In genomic region chr1:132540701-132541100, GRCm38 (mm10) we compare ENCODE assay signal across 13 mouse cellular contexts. TPM values are rescaled to one million over a fixed set of nuclear protein-coding genes. Genes with fewer than 3 reads are reported as not detected.
DNase-seq lines count a peak whose midpoint lies in the region; ATAC-seq and TF ChIP-seq lines count a peak whose summit lies in the region.
"Had no signal": no experiment of that assay in that cellular context is flagged by ENCODE, and none has a peak within 500 bp of the region (broad histone marks: within the 10 kb centered on the region; RNA-seq: fewer than 3 reads in every experiment).

No protein-coding gene starts in this region.

- H3K9ac ChIP-seq in heart, postnatal 0 days (replicated peaks; ENCODE audit: low read depth, low read length): no peak overlapping the region
- no peak overlapping the region for H3K9ac ChIP-seq in heart, adult 2 months (ENCODE audit: low read depth, low read length)
- H3K9ac ChIP-seq in embryonic facial prominence, embryonic 12.5 days: no peak overlapping the region
- H3K9ac ChIP-seq in hindbrain, embryonic 12.5 days: 0 out of 2 replicates have a peak overlapping the region, but pooled peaks have one; percentile 63
- no peak overlapping the region for H3K9ac ChIP-seq in midbrain, embryonic 14.5 days (replicated peaks; ENCODE audit: low read length)
- H3K9ac ChIP-seq: limb, embryonic 15.5 days had no signal

- H3K4me3 ChIP-seq in heart, postnatal 0 days (ENCODE audit: low read depth, low read length): no peak overlapping the region
- H3K4me3 ChIP-seq in heart, adult 2 months: no peak overlapping the region
- H3K4me3 ChIP-seq in embryonic facial prominence, embryonic 12.5 days: no peak overlapping the region
- H3K4me3 ChIP-seq in hindbrain, embryonic 12.5 days: peak overlapping the region; percentile 43
- peak overlapping the region; percentile 49 for H3K4me3 ChIP-seq in midbrain, embryonic 14.5 days (replicated peaks; ENCODE audit: low read depth, low read length)
- H3K4me3 ChIP-seq: limb, embryonic 15.5 days had no signal

- H3K9me3 ChIP-seq in heart, postnatal 0 days (replicated peaks; ENCODE audit: control insufficient read depth, low read length): no peaks in the 10 kb centered on the region
- H3K9me3 ChIP-seq in embryonic facial prominence, embryonic 12.5 days: no peaks in the 10 kb centered on the region
- no peaks in the 10 kb centered on the region for H3K9me3 ChIP-seq in hindbrain, embryonic 12.5 days (replicated peaks)
- H3K9me3 ChIP-seq in midbrain, embryonic 14.5 days (ENCODE audit: control insufficient read depth, low read length): no peaks in the 10 kb centered on the region
- H3K9me3 ChIP-seq: limb, embryonic 15.5 days had no signal

- no peak overlapping the region for H3K27ac ChIP-seq in heart, postnatal 0 days (ENCODE audit: low read depth)
- no peak overlapping the region for H3K27ac ChIP-seq in heart, adult 2 months
- H3K27ac ChIP-seq in embryonic facial prominence, embryonic 12.5 days: no peak overlapping the region
- H3K27ac ChIP-seq in hindbrain, embryonic 12.5 days: no peak overlapping the region
- H3K27ac ChIP-seq in midbrain, embryonic 14.5 days (replicated peaks; ENCODE audit: low read depth, low read length): no peak overlapping the region
- H3K27ac ChIP-seq: limb, embryonic 15.5 days had no signal

- H3K36me3 ChIP-seq in heart, postnatal 0 days (replicated peaks; ENCODE audit: control insufficient read depth, insufficient read depth, low read length): no peaks in the 10 kb centered on the region
- H3K36me3 ChIP-seq in heart, adult 2 months (ENCODE audit: control insufficient read depth, insufficient read depth, low read length): no peaks in the 10 kb centered on the region
- no peaks in the 10 kb centered on the region for H3K36me3 ChIP-seq in embryonic facial prominence, embryonic 12.5 days
- no peaks in the 10 kb centered on the region for H3K36me3 ChIP-seq in hindbrain, embryonic 12.5 days
- no peaks in the 10 kb centered on the region; the same call in 1 of the 2 replicates for H3K36me3 ChIP-seq in midbrain, embryonic 14.5 days (ENCODE audit: control insufficient read depth, insufficient read depth, low read length)
- H3K36me3 ChIP-seq: limb, embryonic 15.5 days had no signal

- H3K4me1 ChIP-seq in heart, postnatal 0 days (ENCODE audit: control insufficient read depth, insufficient read depth): no peaks in the 10 kb centered on the region
- H3K4me1 ChIP-seq in heart, adult 2 months (ENCODE audit: control insufficient read depth, insufficient read depth, low read length): no peaks in the 10 kb centered on the region
- peaks cover 23% of the 10 kb centered on the region for H3K4me1 ChIP-seq in embryonic facial prominence, embryonic 12.5 days
- peaks cover 46% of the 10 kb centered on the region for H3K4me1 ChIP-seq in hindbrain, embryonic 12.5 days
- H3K4me1 ChIP-seq in midbrain, embryonic 14.5 days (ENCODE audit: control insufficient read depth, insufficient read depth, low read length): peaks cover 37% of the 10 kb centered on the region

- no peak for TF ChIP-seq CTCF in heart, postnatal 0 days (IDR thresholded peaks at IDR 0.05; ENCODE audit: low read depth)
- TF ChIP-seq CTCF in heart, adult 2 months (IDR thresholded peaks at IDR 0.05): no peak

- H3K27me3 ChIP-seq in heart, postnatal 0 days (ENCODE audit: control insufficient read depth, insufficient read depth, low read length): peaks cover 81% of the 10 kb centered on the region
- H3K27me3 ChIP-seq in heart, adult 2 months (ENCODE audit: control insufficient read depth, insufficient read depth, low read length): peaks cover 11% of the 10 kb centered on the region; the same call in 1 of the 2 replicates
- peaks cover 64% of the 10 kb centered on the region for H3K27me3 ChIP-seq in embryonic facial prominence, embryonic 12.5 days
- peaks cover 55% of the 10 kb centered on the region for H3K27me3 ChIP-seq in hindbrain, embryonic 12.5 days
- no peaks in the 10 kb centered on the region for H3K27me3 ChIP-seq in midbrain, embryonic 14.5 days (ENCODE audit: control insufficient read depth, insufficient read depth, low read length)

- no peak for TF ChIP-seq POLR2A in heart, adult 2 months (IDR thresholded peaks at IDR 0.05; ENCODE audit: insufficient read depth, low read depth, low read length)

- no peak for TF ChIP-seq EP300 in heart, postnatal 0 days (IDR thresholded peaks at IDR 0.05; ENCODE audit: low read depth)
- TF ChIP-seq EP300 in heart, adult 2 months (IDR thresholded peaks at IDR 0.05; ENCODE audit: insufficient read depth, low read depth, low read length): no peak

- intact Hi-C loops in heart, adult 2 months (cut with DNase I): no loop called here
- intact Hi-C loops in gastrocnemius, postnatal 14 days (cut with DNase I; ENCODE audit: low total_unique reads): no loop called here

- H3K79me2 ChIP-seq in heart, adult 2 months (replicated peaks; ENCODE audit: control insufficient read depth, insufficient read depth, low read length): no peaks in the 10 kb centered on the region

- ATAC-seq in heart, postnatal 0 days (ENCODE audit: insufficient read depth, low read depth): peak; percentile 50; the same call in 1 of the 2 replicates
- ATAC-seq in embryonic facial prominence, embryonic 12.5 days (ENCODE audit: insufficient number of reproducible peaks, insufficient read depth, low FRiP score, low TSS enrichment): no peak
- ATAC-seq in hindbrain, embryonic 12.5 days (ENCODE audit: low FRiP score): no peak
- ATAC-seq in midbrain, embryonic 14.5 days (ENCODE audit: low FRiP score, low TSS enrichment): no peak
- no peak for ATAC-seq in inflammation-experienced regulatory T-cells, adult 6 months

- 38% methylated on average over 7 of the region's 7 CpGs for WGBS in heart, postnatal 0 days
- 37% methylated on average over 7 of the region's 7 CpGs for WGBS in heart, adult 2 months
- WGBS in embryonic facial prominence, embryonic 12.5 days: 58% methylated on average over 7 of the region's 7 CpGs
- WGBS in hindbrain, embryonic 12.5 days: 58% methylated on average over 7 of the region's 7 CpGs
- WGBS in midbrain, embryonic 14.5 days: 61% methylated on average over 7 of the region's 7 CpGs

- H3K4me2 ChIP-seq in heart, postnatal 0 days (ENCODE audit: low read depth, low read length): no peak overlapping the region
- H3K4me2 ChIP-seq in embryonic facial prominence, embryonic 12.5 days (replicated peaks): 0 out of 2 replicates have a peak overlapping the region, but pooled peaks have one; percentile 23
- peak overlapping the region; percentile 57 for H3K4me2 ChIP-seq in hindbrain, embryonic 12.5 days (replicated peaks)
- peak overlapping the region; percentile 75 for H3K4me2 ChIP-seq in midbrain, embryonic 14.5 days (ENCODE audit: low read length)
- H3K4me2 ChIP-seq: limb, embryonic 15.5 days had no signal

- no peak for DNase-seq in heart, postnatal 0 days (ENCODE audit: low spot score)
- no peak for DNase-seq in heart, adult 2 months
- no peak for DNase-seq in midbrain, embryonic 14.5 days
- DNase-seq in gastrocnemius, postnatal 14 days: no peak
- no peak for DNase-seq in layer of hippocampus, adult 8-10 months (ENCODE audit: low spot score in 2 of 2)
- DNase-seq: adrenal gland, postnatal 25 days; layer of hippocampus, adult 9-11 months had no signal

RNA-seq across cellular contexts. Expression of gene Cntn2, which starts 2.4 kb away (rescaled TPM):
- 1.4 and 4.4 TPM in 2 replicates for total RNA-seq in heart, postnatal 0 days (2014; rRNA removed; ENCODE audit: low replicate concordance)
- 0.52 and 1.0 TPM in 2 replicates for polyA plus RNA-seq in heart, postnatal 0 days (2015; fragmentation: Nextera tagmentation; extraction: Ambion mirVana)
- total RNA-seq in heart, adult 2 months (2021): 1 to 10 TPM; 3.5 to 3.8 TPM
- 4.4 and 7.6 TPM in 2 replicates for polyA plus RNA-seq in heart, adult 2 months (2012; rRNA removed)
- polyA plus RNA-seq in embryonic facial prominence, embryonic 12.5 days (2016; fragmentation: Nextera tagmentation; extraction: Ambion mirVana): 18.7 and 23.0 TPM in 2 replicates
- 83.8 and 88.4 TPM in 2 replicates for polyA plus RNA-seq in hindbrain, embryonic 12.5 days (2016; fragmentation: Nextera tagmentation; extraction: Ambion mirVana)
- polyA plus RNA-seq in midbrain, embryonic 14.5 days (2014; fragmentation: Nextera tagmentation; extraction: Ambion mirVana): 36.9 and 65.3 TPM in 2 replicates
- total RNA-seq in gastrocnemius, postnatal 14 days (2021): under 1 TPM; 0.04 to 0.18 TPM
- not detected for polyA plus RNA-seq in inflammation-experienced regulatory T-cells, adult 6 months (2017; shearing (Covaris generic))
- total RNA-seq in layer of hippocampus, adult 8-10 months (2022): 100 to 1,000 TPM in 1 of 4 experiments, 10 to 100 TPM in 3; 74.6 to 104 (median 85.8) TPM
- total RNA-seq: adrenal gland, postnatal 25 days; common myeloid progenitor, adult 5-6 weeks; hematopoietic stem cell, adult 5-6 weeks had no signal

RNA-seq across cellular contexts. Expression of gene Tmem81, which starts 34.7 kb away (rescaled TPM):
- total RNA-seq in heart, postnatal 0 days (2014; rRNA removed; ENCODE audit: low replicate concordance): 0.23 and 3.5 TPM in 2 replicates
- 0.20 and 0.51 TPM in 2 replicates for polyA plus RNA-seq in heart, postnatal 0 days (2015; fragmentation: Nextera tagmentation; extraction: Ambion mirVana)
- total RNA-seq in heart, adult 2 months (2021): 1 to 10 TPM; 1.2 to 1.7 TPM
- polyA plus RNA-seq in heart, adult 2 months (2012; rRNA removed): 1.1 and 2.0 TPM in 2 replicates
- 1.7 and 1.8 TPM in 2 replicates for polyA plus RNA-seq in embryonic facial prominence, embryonic 12.5 days (2016; fragmentation: Nextera tagmentation; extraction: Ambion mirVana)
- polyA plus RNA-seq in hindbrain, embryonic 12.5 days (2016; fragmentation: Nextera tagmentation; extraction: Ambion mirVana): 1.5 and 1.8 TPM in 2 replicates
- 1.1 and 1.3 TPM in 2 replicates for polyA plus RNA-seq in midbrain, embryonic 14.5 days (2014; fragmentation: Nextera tagmentation; extraction: Ambion mirVana)
- 1 to 10 TPM in 1 of 2 experiments, under 1 TPM in 1; 0.84 to 1.0 TPM for total RNA-seq in gastrocnemius, postnatal 14 days (2021)
- 1 to 10 TPM; 3.9 to 6.3 (median 6.0) TPM for polyA plus RNA-seq in inflammation-experienced regulatory T-cells, adult 6 months (2017; shearing (Covaris generic))
- total RNA-seq in layer of hippocampus, adult 8-10 months (2022): 1 to 10 TPM; 5.9 to 6.5 (median 6.3) TPM

Comparison
In these comparisons a context has a peak if more than half of its experiments do, and no peak if none do; other contexts are left out.
1. H3K4me3 ChIP-seq: peak in hindbrain, embryonic 12.5 days (single experiment) and midbrain, embryonic 14.5 days (single experiment); none in heart, postnatal 0 days (single experiment), heart, adult 2 months (single experiment) and embryonic facial prominence, embryonic 12.5 days (single experiment).